Mouse (Mus musculus): ENCODE measurements around the gene Rnf20. TPM values are rescaled to one million over a fixed set of nuclear protein-coding genes. Genes with fewer than 3 reads are reported as not detected.
A peak's percentile ranks its signal among the peaks of the same experiment; 100 is the strongest.

The Rnf20 gene
- polyA plus RNA-seq, 1 experiment from 2014 or later: 74.0 TPM

GRCm38 (mm10) chr4:49676790-49677189, 45.0 kb downstream of the Rnf20 start:
- no peak overlapping the region for H3K27ac ChIP-seq (replicated peaks; ENCODE audit: low read depth, low read length)
- H3K9me3 ChIP-seq (ENCODE audit: control insufficient read depth, low read length): no peaks in the 10 kb centered on the region
- no peak overlapping the region for H3K4me2 ChIP-seq (ENCODE audit: low read length)
- WGBS: 81% methylated on average over 7 of the region's 7 CpGs
- H3K4me3 ChIP-seq (replicated peaks; ENCODE audit: low read depth, low read length): no peak overlapping the region
- no peak for DNase-seq
- no peak for ATAC-seq (ENCODE audit: low FRiP score, low TSS enrichment)
- H3K9ac ChIP-seq (replicated peaks; ENCODE audit: low read length): no peak overlapping the region
- no peaks in the 10 kb centered on the region for H3K4me1 ChIP-seq (ENCODE audit: control insufficient read depth, insufficient read depth, low read length)
- H3K36me3 ChIP-seq (ENCODE audit: control insufficient read depth, insufficient read depth, low read length): no peaks in the 10 kb centered on the region
- no peaks in the 10 kb centered on the region for H3K27me3 ChIP-seq (ENCODE audit: control insufficient read depth, insufficient read depth, low read length)

GRCm38 (mm10) chr4:49680171-49680875, 48.5 kb downstream of the Rnf20 start:
- H3K4me2 ChIP-seq (ENCODE audit: low read length): no peak overlapping the region
- no peaks in the 10 kb centered on the region for H3K9me3 ChIP-seq (ENCODE audit: control insufficient read depth, low read length)
- no peak overlapping the region for H3K9ac ChIP-seq (replicated peaks; ENCODE audit: low read length)
- 94% methylated on average over 11 of the region's 11 CpGs for WGBS
- DNase-seq (no peak), ATAC-seq (ENCODE audit: low FRiP score, low TSS enrichment) (no peak)
- no peak overlapping the region for H3K4me3 ChIP-seq (replicated peaks; ENCODE audit: low read depth, low read length)
- no peaks in the 10 kb centered on the region for H3K36me3 ChIP-seq (ENCODE audit: control insufficient read depth, insufficient read depth, low read length)
- H3K27ac ChIP-seq (replicated peaks; ENCODE audit: low read depth, low read length): no peak overlapping the region
- no peaks in the 10 kb centered on the region for H3K27me3 ChIP-seq (ENCODE audit: control insufficient read depth, insufficient read depth, low read length)
- H3K4me1 ChIP-seq (ENCODE audit: control insufficient read depth, insufficient read depth, low read length): no peaks in the 10 kb centered on the region

- H3K36me3 ChIP-seq (ENCODE audit: control insufficient read depth, insufficient read depth, low read length): no peaks in the 10 kb centered on the region
- H3K9me3 ChIP-seq (ENCODE audit: control insufficient read depth, low read length): no peaks in the 10 kb centered on the region
- no peaks in the 10 kb centered on the region for H3K27me3 ChIP-seq (ENCODE audit: control insufficient read depth, insufficient read depth, low read length)
- 93% methylated on average over 13 of the region's 13 CpGs for WGBS
- no peaks in the 10 kb centered on the region for H3K4me1 ChIP-seq (ENCODE audit: control insufficient read depth, insufficient read depth, low read length)
- no peak within 1 kb of the TSS for H3K27ac ChIP-seq (replicated peaks; ENCODE audit: low read depth, low read length)
- no peak within 1 kb of the TSS for H3K4me2 ChIP-seq (ENCODE audit: low read length)
- DNase-seq: no peak
- no peak within 1 kb of the TSS for H3K9ac ChIP-seq (replicated peaks; ENCODE audit: low read length)
- no peak for ATAC-seq (ENCODE audit: low FRiP score, low TSS enrichment)
- H3K4me3 ChIP-seq (replicated peaks; ENCODE audit: low read depth, low read length): no peak within 1 kb of the TSS
Observed at GRCm38 (mm10) chr4:49681812-49682211, 50.0 kb downstream of the Rnf20 start, which contains the start of gene Ppp3r2. Gene Ppp3r2 (minus strand): TSS chr4:49682024.

GRCm38 (mm10) chr4:49688594-49689288, 56.9 kb downstream of the Rnf20 start:
- Histone ChIP-seq H3K4me3 (replicated peaks; ENCODE audit: low read depth, low read length) (no peak overlapping the region), H3K4me2 (ENCODE audit: low read length) (no peak overlapping the region), H3K9ac (replicated peaks; ENCODE audit: low read length) (no peak overlapping the region), H3K4me1 (ENCODE audit: control insufficient read depth, insufficient read depth, low read length) (0 out of 2 replicates have a peak, but pooled peaks cover 4% of the 10 kb centered on the region), H3K9me3 (ENCODE audit: control insufficient read depth, low read length) (no peaks in the 10 kb centered on the region), H3K27ac (replicated peaks; ENCODE audit: low read depth, low read length) (no peak overlapping the region), H3K27me3 (ENCODE audit: control insufficient read depth, insufficient read depth, low read length) (no peaks in the 10 kb centered on the region), H3K36me3 (ENCODE audit: control insufficient read depth, insufficient read depth, low read length) (no peaks in the 10 kb centered on the region)
- ATAC-seq (ENCODE audit: low FRiP score, low TSS enrichment) (peak; percentile 77), DNase-seq (peak; percentile 90)
- WGBS: 14% methylated on average over 9 of the region's 9 CpGs

- Histone ChIP-seq H3K4me2 (ENCODE audit: low read length) (no peak overlapping the region), H3K9ac (replicated peaks; ENCODE audit: low read length) (no peak overlapping the region), H3K27me3 (ENCODE audit: control insufficient read depth, insufficient read depth, low read length) (no peaks in the 10 kb centered on the region), H3K4me3 (replicated peaks; ENCODE audit: low read depth, low read length) (no peak overlapping the region), H3K4me1 (ENCODE audit: control insufficient read depth, insufficient read depth, low read length) (0 out of 2 replicates have a peak, but pooled peaks cover 4% of the 10 kb centered on the region), H3K9me3 (ENCODE audit: control insufficient read depth, low read length) (no peaks in the 10 kb centered on the region), H3K27ac (replicated peaks; ENCODE audit: low read depth, low read length) (no peak overlapping the region), H3K36me3 (ENCODE audit: control insufficient read depth, insufficient read depth, low read length) (no peaks in the 10 kb centered on the region)
- WGBS: 30% methylated on average over 12 of the region's 12 CpGs
- DNase-seq (no peak), ATAC-seq (ENCODE audit: low FRiP score, low TSS enrichment) (no peak)
Observed at GRCm38 (mm10) chr4:49691405-49692194, 59.8 kb downstream of the Rnf20 start.

Other genes starting within 250 kb of the Rnf20 start
- gene Acnat2, start 223.9 kb upstream of the Rnf20 start, polyA plus RNA-seq (2014; fragmentation: Nextera tagmentation; extraction: Ambion mirVana): not detected in 2 replicates
- not detected in 2 replicates for gene Acnat1, start 158.1 kb upstream of the Rnf20 start, polyA plus RNA-seq (2014; fragmentation: Nextera tagmentation; extraction: Ambion mirVana)
- 0.12 and 0.17 TPM in 2 replicates for gene Baat, start 125.4 kb upstream of the Rnf20 start, polyA plus RNA-seq (2014; fragmentation: Nextera tagmentation; extraction: Ambion mirVana)
- gene Mrpl50, start 110.9 kb upstream of the Rnf20 start, polyA plus RNA-seq (2014; fragmentation: Nextera tagmentation; extraction: Ambion mirVana): 78.4 and 90.0 TPM in 2 replicates
- gene Zfp189, start 110.8 kb upstream of the Rnf20 start, polyA plus RNA-seq (2014; fragmentation: Nextera tagmentation; extraction: Ambion mirVana): 12.9 and 16.1 TPM in 2 replicates
- gene Aldob, start 82.5 kb upstream of the Rnf20 start, polyA plus RNA-seq (2014; fragmentation: Nextera tagmentation; extraction: Ambion mirVana): 0.19 TPM in 1 of 2 replicates, not detected in the other
- gene Tmem246, start 34.1 kb upstream of the Rnf20 start, polyA plus RNA-seq (2014; fragmentation: Nextera tagmentation; extraction: Ambion mirVana): 84.5 and 86.5 TPM in 2 replicates
- gene Ppp3r2, start 50.0 kb downstream of the Rnf20 start, polyA plus RNA-seq (2014; fragmentation: Nextera tagmentation; extraction: Ambion mirVana): 0.25 and 0.63 TPM in 2 replicates
- 25.7 and 25.8 TPM in 2 replicates for gene Grin3a, start 213.7 kb downstream of the Rnf20 start, polyA plus RNA-seq (2014; fragmentation: Nextera tagmentation; extraction: Ambion mirVana)